Mouse (Mus musculus): ENCODE measurements around the gene Cdh10.

Cdh10 gene

DNA sequence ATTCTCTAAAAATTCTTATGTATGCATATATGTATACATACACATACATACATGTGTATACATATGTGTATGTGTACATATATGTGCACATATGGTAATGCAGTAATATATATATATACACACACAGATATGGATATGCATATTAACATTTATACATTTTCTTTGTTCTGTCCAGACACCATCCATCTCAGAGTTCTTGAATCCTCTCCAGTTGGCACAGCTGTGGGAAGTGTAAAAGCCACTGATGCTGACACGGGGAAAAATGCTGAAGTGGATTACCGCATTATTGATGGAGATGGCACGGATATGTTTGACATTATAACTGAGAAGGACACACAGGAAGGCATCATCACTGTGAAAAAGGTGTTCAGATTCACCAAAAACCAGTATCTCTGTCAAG is 166.1 kb downstream of the Cdh10 start:
- DNase-seq (ENCODE audit: low spot score in 2 of 2) = no peak

DNA sequence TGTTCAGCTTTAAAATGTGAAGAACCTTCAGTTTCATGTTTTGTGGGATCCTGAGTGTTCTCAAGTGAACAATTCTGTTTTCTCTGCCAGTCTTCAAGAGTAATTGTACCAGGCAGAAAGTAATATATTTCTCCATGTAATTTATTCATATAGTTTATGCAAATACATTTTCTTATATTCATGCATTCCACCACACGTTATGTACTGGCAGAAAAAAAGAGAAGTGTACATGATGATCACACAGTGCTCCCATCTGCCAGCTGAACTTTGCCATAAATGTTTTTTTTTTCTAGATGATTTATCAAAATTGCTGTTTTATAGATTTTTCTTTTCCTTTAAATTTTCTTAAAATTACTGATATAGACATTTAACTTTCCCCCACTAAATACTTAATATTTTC is 168.9 kb downstream of the Cdh10 start:
- no peak for DNase-seq (ENCODE audit: low spot score in 2 of 2)

DNA sequence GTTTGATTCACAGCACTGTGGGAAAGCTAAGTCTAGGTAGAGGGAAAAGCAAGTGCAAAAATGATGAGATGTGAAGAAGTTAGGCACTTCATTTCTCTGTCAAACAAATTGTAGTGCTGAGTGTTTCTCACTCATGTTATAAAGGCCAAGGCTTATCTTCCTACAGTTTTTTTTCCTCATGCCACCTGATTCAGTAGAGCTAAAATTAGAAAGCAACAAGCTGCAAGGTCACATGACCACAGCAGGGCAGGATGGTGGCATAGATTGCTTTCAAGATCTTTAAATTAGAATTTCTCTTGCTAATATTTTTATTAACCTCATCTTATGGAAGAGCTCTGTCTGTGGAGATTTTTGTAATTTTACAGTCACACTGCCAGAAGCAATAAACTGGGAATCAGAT is 174.8 kb downstream of the Cdh10 start:
- DNase-seq (ENCODE audit: low spot score in 2 of 2) = no peak

DNA sequence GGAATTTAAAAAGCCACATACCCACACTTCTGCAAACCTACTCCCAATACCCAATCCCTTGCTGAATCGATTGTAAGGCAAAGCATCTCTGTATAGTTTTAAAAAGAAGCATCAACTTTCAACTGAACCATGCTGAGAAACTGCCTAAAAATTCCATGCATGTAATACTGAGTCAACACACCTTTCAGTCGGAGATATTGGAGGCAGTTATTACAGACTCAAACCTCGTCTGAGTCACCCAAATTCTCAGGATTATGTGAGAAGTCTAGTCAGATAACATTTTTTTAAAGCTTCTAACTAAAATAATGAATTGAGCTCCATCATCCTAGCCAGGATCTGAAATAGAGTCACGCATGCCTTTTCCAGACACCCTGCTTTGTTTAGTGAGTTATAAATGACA is 175.5 kb downstream of the Cdh10 start:
- DNase-seq (ENCODE audit: low spot score in 2 of 2) = no peak

DNA sequence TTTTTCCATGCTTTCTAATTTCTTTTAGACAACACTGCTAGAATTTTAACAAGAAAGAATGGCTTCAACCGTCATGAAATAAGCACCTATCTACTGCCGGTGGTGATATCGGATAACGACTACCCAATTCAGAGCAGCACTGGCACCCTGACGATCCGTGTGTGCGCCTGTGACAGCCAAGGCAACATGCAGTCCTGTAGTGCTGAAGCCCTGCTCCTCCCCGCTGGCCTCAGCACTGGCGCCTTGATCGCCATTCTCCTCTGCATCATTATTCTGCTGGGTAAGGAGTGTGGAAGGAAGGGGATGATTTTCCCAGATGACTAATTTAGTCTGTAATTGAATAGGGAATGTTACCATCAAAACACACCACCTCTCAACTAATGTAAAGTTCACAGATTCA is 192.1 kb downstream of the Cdh10 start:
- DNase-seq (ENCODE audit: low spot score in 2 of 2) = no peak

DNA sequence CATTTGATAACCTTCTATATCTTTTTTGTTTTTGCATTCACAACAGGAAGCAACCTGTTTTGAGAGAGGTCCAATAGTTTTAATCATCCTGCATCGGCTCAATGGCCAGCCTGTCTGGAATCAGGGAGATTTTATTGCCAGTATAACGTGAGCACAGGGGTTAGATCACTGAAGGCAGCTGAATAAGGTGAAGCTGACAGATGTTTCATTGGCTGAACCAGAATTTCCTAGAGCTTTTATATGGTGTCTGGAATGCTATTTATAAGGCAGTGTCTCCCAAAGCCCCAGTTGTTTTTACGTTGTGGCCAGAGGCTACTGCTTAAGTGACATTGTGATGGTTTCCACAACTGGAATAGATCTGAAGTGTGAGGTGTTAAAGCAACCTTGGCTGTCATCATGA is 214.2 kb downstream of the Cdh10 start:
- no peak for DNase-seq (ENCODE audit: low spot score in 2 of 2)

DNA sequence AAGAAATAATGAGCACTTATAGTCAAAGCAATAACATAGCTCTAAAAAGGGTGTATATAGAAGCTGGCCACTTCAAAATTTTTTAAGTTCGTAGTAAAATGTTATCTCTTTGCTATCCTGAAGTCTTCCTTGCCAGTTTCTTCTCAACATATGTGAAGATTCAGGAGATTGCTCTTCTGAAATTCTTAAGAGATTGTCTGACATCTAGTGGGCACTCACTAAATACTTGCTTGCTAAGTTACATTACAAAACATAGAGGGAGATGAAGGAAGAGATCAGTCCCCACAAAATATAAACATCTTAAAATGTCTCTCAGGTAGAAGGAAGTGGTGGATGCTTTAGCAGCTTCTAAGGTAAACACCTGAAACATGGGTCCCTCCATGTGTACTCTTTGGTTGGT is 221.3 kb downstream of the Cdh10 start:
- no peak for DNase-seq (ENCODE audit: low spot score in 2 of 2)
